ENCODE assay signal across 26 mouse cellular contexts in the genomic region with DNA sequence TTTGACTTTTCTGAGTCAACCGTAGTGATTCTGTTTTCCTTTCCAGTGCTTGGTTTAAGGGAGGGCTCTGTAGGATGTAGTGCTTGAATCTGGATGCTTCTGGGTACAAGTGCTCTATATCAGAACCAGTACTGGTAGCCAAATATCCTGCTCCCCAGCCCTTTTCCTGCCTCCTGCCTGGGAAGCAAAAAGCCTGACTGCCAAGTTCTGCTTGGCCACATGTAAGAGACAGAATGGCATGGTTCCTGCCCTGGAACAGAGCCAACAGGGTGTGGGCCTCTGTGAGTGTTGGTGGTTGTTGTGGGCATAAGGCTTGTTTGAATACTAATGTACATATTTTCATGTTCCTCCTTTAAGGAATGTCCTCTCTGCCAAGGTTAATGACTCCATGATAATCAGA. TPM values are rescaled to one million over a fixed set of nuclear protein-coding genes. Genes with fewer than 3 reads are reported as not detected.
"Had no signal": no experiment of that assay in that cellular context is flagged by ENCODE, and none has a peak within 500 bp of the region (broad histone marks: within the 10 kb centered on the region; RNA-seq: fewer than 3 reads in every experiment).

No protein-coding gene starts in this region.

- DNase-seq: gastrocnemius, postnatal 14 days; gastrocnemius, postnatal 36 days; heart, adult 18-20 months; heart, postnatal 10 days; heart, postnatal 36 days; kidney, adult 11 months; kidney, adult 2 months; kidney, adult 9 months; kidney, postnatal 14 days; kidney, postnatal 36 days; layer of hippocampus, adult 9-11 months; layer of hippocampus, postnatal 36 days had no signal

- H3K4me3 ChIP-seq: heart, embryonic 10.5 days; heart, embryonic 12.5 days; hindbrain, embryonic 13.5 days; hindbrain, embryonic 15.5 days; kidney, embryonic 15.5 days; left cerebral cortex, adult 2 months; limb, embryonic 13.5 days; limb, embryonic 15.5 days; liver, embryonic 12.5 days had no signal

- H3K4me1 ChIP-seq: heart, embryonic 10.5 days; heart, embryonic 12.5 days; limb, embryonic 15.5 days; liver, embryonic 12.5 days had no signal

RNA-seq across cellular contexts. Expression of a gene that starts 29.4 kb away (rescaled TPM):
- total RNA-seq: hindbrain, postnatal 0 days; layer of hippocampus, adult 18-20 months; layer of hippocampus, postnatal 14 days; layer of hippocampus, postnatal 36 days; left cerebral cortex, adult 2 months; left cerebral cortex, postnatal 36 days; liver, adult 2 months had no signal
